Mouse (Mus musculus) myocyte (in vitro differentiated cells): Measurements from ENCODE around the gene Prdx1.

Experiments
- MAX ChIP-seq: IDR thresholded peaks from one replicate; pipeline ENCODE4 v1.6.1; 2011; ENCODE audit warnings: low read depth, mild to moderate bottlenecking, control low read depth
- MYOG ChIP-seq, 3 experiments: IDR thresholded peaks; one replicate each; pipeline ENCODE4 v1.6.1; 2011; ENCODE audit warnings: control low read depth in 2 of 3, low read depth in 2 of 3, mild to moderate bottlenecking in 2 of 3; ENCODE audit not compliant: insufficient read length in 2 of 3, control insufficient read depth in 1 of 3, insufficient read depth in 1 of 3
- POLR2A ChIP-seq: IDR thresholded peaks from one replicate; pipeline ENCODE4 v1.6.1; 2011; ENCODE audit warnings: low read depth, mild to moderate bottlenecking, control low read depth, moderate library complexity; ENCODE audit not compliant: insufficient read length
- USF1 ChIP-seq: IDR thresholded peaks from one replicate; pipeline ENCODE4 v1.6.1; 2011; ENCODE audit warnings: low read depth, mild to moderate bottlenecking, control low read depth, moderate library complexity

- TF ChIP-seq POLR2A (no peak), USF1 (no peak), MYOG (IDR thresholded peaks at IDR 0.05; ENCODE audit: control insufficient read depth in 1 of 3, insufficient read depth in 1 of 3, insufficient read length in 2 of 3, low read depth in 2 of 3) (no peak), MAX (no peak)
These were observed 13.5 kb downstream of the Prdx1 start for GRCm38 (mm10) chr4:116698693-116699342.
